Mouse (Mus musculus) midbrain, embryonic 15.5 days (tissue): Measurements from ENCODE around the gene Col10a1. TPM values are rescaled to one million over a fixed set of nuclear protein-coding genes. Genes with fewer than 3 reads are reported as not detected.
"Not testable (repeated sequence)": the region's sequence is repeated elsewhere in the genome, so short reads cannot be mapped to it uniquely, and the experiment has no call there.

Source experiments
- ATAC-seq: fragments of 200-750 bp; cut with Nextera tagmentation; replicated peaks from 2 replicates; pipeline ENCODE4 v1.8.0; 2017; ENCODE audit warnings: moderate TSS enrichment
- H3K27ac ChIP-seq: fragments of 300-500 bp; sonication (generic); 2 replicates; pipeline ENCODE4 v1.5.1; 2015; ENCODE audit warnings: mild to moderate bottlenecking, inconsistent platforms
- H3K27me3 ChIP-seq: fragments of 300-500 bp; sonication (generic); replicated peaks from 2 replicates; pipeline ENCODE4 v1.6.1; 2015; ENCODE audit warnings: inconsistent platforms
- H3K36me3 ChIP-seq: fragments of 300-500 bp; sonication (generic); replicated peaks from 2 replicates; pipeline ENCODE4 v1.6.1; 2015; ENCODE audit warnings: inconsistent platforms
- H3K4me1 ChIP-seq: fragments of 300-500 bp; sonication (generic); 2 replicates; pipeline ENCODE4 v1.6.1; 2015; ENCODE audit warnings: inconsistent platforms
- H3K4me2 ChIP-seq: fragments of 300-500 bp; sonication (generic); 2 replicates; pipeline ENCODE4 v1.6.1; 2015; ENCODE audit warnings: inconsistent platforms, mild to moderate bottlenecking, moderate library complexity
- H3K4me3 ChIP-seq: fragments of 300-500 bp; sonication (generic); 2 replicates; pipeline ENCODE4 v1.5.1; 2015; ENCODE audit warnings: mild to moderate bottlenecking, inconsistent platforms
- H3K9ac ChIP-seq: fragments of 300-500 bp; sonication (generic); 2 replicates; pipeline ENCODE4 v1.6.1; 2015; ENCODE audit warnings: mild to moderate bottlenecking, inconsistent platforms
- H3K9me3 ChIP-seq: fragments of 300-500 bp; sonication (generic); 2 replicates; pipeline ENCODE4 v1.6.1; 2016; ENCODE audit warnings: inconsistent platforms
- WGBS: fragments of 180-500 bp; shearing (Covaris S2); methylation state at CpG from one replicate; pipeline ENCODE4 v1.1.7; 2015; ENCODE audit warnings: mixed read lengths; 5-methylcytosine and 5-hydroxymethylcytosine counted together
- polyA plus RNA-seq: library from polyadenylated mRNA; unstranded; fragments of >200 nt; fragmentation: Nextera tagmentation; extraction: Ambion mirVana; gene quantifications from 2 replicates; pipeline ENCODE4 v1.2.1, GENCODE M21; 2015

The Col10a1 gene
- polyA plus RNA-seq, 1 experiment from 2014 or later: 0.23 TPM

DNA sequence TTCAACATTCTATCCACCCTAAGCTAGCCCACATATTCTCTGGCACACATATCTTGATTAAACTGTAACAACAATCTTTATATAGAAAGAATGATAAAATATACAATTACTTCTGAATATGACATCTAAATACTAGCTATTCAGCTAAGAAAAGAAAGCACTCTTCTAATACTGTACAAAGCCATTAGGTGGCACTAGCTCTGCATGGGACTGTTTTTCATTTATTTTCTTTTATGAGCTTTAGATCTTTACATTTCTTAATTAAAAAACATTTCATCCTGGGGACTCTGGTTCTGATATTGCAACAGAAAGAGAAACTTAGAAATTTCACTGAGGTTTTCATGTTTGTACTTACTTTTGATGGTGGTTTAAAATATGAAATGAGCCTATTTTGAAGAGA, 42.0 kb downstream of the Col10a1 start:
- Histone ChIP-seq H3K27ac (no peak overlapping the region), H3K36me3 (no peaks in the 10 kb centered on the region), H3K4me1 (peaks cover 3% of the 10 kb centered on the region), H3K9me3 (no peaks in the 10 kb centered on the region), H3K4me2 (no peak overlapping the region), H3K27me3 (no peaks in the 10 kb centered on the region), H3K4me3 (no peak overlapping the region), H3K9ac (no peak overlapping the region)
- peak; percentile 52; the same call in 1 of the 2 replicates for ATAC-seq

DNA sequence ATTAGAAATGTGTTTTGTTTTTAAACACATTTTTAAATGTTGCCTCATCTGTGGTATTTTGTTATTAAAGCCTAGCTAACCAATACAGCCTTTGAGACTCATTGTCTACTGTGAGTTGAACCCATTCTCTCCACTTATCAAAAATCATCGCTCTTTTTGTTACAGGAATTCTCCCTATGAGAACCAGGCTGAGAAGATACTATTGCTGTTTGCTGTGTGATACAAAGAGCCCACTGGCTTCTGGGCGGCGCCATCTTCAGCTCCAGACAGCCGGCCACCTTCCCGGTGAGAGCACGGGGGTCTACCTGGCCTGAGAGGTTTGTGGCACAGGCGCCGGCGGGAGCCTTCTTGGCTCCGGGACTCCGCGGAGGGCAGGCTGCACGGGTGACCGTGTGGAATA, 44.4 kb downstream of the Col10a1 start:
- H3K4me2 ChIP-seq, H3K4me3 ChIP-seq, H3K36me3 ChIP-seq, ATAC-seq, H3K27ac ChIP-seq, H3K27me3 ChIP-seq, H3K9me3 ChIP-seq, H3K9ac ChIP-seq, H3K4me1 ChIP-seq: not testable (repeated sequence)
- WGBS: 97% methylated on average over 9 of the region's 14 CpGs

Other genes with a start within 250 kb of the Col10a1 start
- gene Dse, start 182.3 kb upstream of the Col10a1 start, polyA plus RNA-seq: 7.5 and 7.6 TPM in 2 replicates
- gene Tspyl1, start 107.8 kb upstream of the Col10a1 start, polyA plus RNA-seq: 127 and 138 TPM in 2 replicates
- gene Tspyl4, start 92.5 kb upstream of the Col10a1 start, polyA plus RNA-seq: 307 and 342 TPM in 2 replicates
- 1.7 and 2.3 TPM in 2 replicates for gene Nt5dc1, start 28.6 kb downstream of the Col10a1 start, polyA plus RNA-seq
- 0.49 and 0.57 TPM in 2 replicates for gene Frk, start 93.4 kb downstream of the Col10a1 start, polyA plus RNA-seq